In the genomic region with DNA sequence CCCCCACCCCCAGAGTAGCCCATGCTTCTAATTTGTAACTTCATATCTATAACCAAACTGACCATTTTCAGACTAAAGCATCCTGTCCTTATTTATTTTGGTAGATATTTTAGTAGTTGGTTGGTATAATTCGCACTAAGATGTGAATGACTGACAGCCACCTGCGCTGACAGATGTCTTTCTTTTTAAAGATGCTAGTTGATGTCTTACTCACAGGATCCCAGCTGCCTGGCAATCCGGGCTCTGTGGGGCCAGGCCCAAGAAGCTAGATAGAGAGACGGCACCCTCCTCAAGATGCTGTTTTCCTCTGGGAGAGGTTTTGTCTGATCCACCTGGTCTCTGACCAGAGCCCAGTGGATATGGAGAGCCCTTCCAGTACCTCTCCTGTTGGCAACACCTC, we compare ENCODE assay signal across 22 mouse cellular contexts. TPM values are rescaled to one million over a fixed set of nuclear protein-coding genes. Genes with fewer than 3 reads are reported as not detected.
DNase-seq lines count a peak whose midpoint lies in the region; ATAC-seq lines count a peak whose summit lies in the region.
"Had no signal": no experiment of that assay in that cellular context is flagged by ENCODE, and none has a peak within 500 bp of the region (broad histone marks: within the 10 kb centered on the region; RNA-seq: fewer than 3 reads in every experiment).

No protein-coding gene starts in this region.

- no peak overlapping the region for H3K9ac ChIP-seq in forebrain, embryonic 16.5 days (replicated peaks; ENCODE audit: low read depth, low read length)
- H3K9ac ChIP-seq in midbrain, embryonic 11.5 days (ENCODE audit: low read length), result no peak overlapping the region
- H3K9ac ChIP-seq in midbrain, embryonic 13.5 days (replicated peaks), result no peak overlapping the region
- H3K9ac ChIP-seq: embryonic facial prominence, embryonic 12.5 days; embryonic facial prominence, embryonic 15.5 days; forebrain, embryonic 15.5 days; hindbrain, embryonic 12.5 days; hindbrain, embryonic 15.5 days had no signal

- H3K27me3 ChIP-seq in forebrain, embryonic 16.5 days (replicated peaks; ENCODE audit: control insufficient read depth, insufficient read depth, low read length), result no peaks in the 10 kb centered on the region
- H3K27me3 ChIP-seq in forebrain, embryonic 10.5 days (ENCODE audit: poor library complexity, severe bottlenecking), result no peaks in the 10 kb centered on the region; the same call in 1 of the 2 replicates
- H3K27me3 ChIP-seq in midbrain, embryonic 11.5 days (ENCODE audit: control insufficient read depth, insufficient read depth, low read length), result no peaks in the 10 kb centered on the region
- H3K27me3 ChIP-seq in midbrain, embryonic 13.5 days, result no peaks in the 10 kb centered on the region
- H3K27me3 ChIP-seq: embryonic facial prominence, embryonic 12.5 days; forebrain, embryonic 15.5 days; hindbrain, embryonic 15.5 days had no signal

- 67% methylated on average over 4 of the region's 4 CpGs for WGBS in forebrain, embryonic 16.5 days
- 78% methylated on average over 4 of the region's 4 CpGs for WGBS in forebrain, embryonic 10.5 days
- 76% methylated on average over 4 of the region's 4 CpGs for WGBS in midbrain, embryonic 11.5 days
- 75% methylated on average over 4 of the region's 4 CpGs for WGBS in midbrain, embryonic 13.5 days

- ATAC-seq in forebrain, embryonic 16.5 days, result 0 out of 2 replicates have a peak, but pooled peaks have one; percentile 31
- no peak for ATAC-seq in midbrain, embryonic 11.5 days (ENCODE audit: low FRiP score)
- ATAC-seq in midbrain, embryonic 13.5 days, result no peak
- ATAC-seq: CD4-positive, CD25-positive, alpha-beta regulatory T cell, adult 4 months had no signal

- no peak overlapping the region for H3K4me3 ChIP-seq in forebrain, embryonic 16.5 days (replicated peaks; ENCODE audit: low read length)
- no peak overlapping the region for H3K4me3 ChIP-seq in forebrain, embryonic 10.5 days
- no peak overlapping the region for H3K4me3 ChIP-seq in midbrain, embryonic 11.5 days (ENCODE audit: low read depth, low read length)
- H3K4me3 ChIP-seq in midbrain, embryonic 13.5 days (replicated peaks), result no peak overlapping the region
- H3K4me3 ChIP-seq: embryonic facial prominence, embryonic 12.5 days; embryonic facial prominence, embryonic 15.5 days; forebrain, embryonic 15.5 days; gastrocnemius, adult 2 months; hindbrain, embryonic 12.5 days; hindbrain, embryonic 15.5 days had no signal

- H3K9me3 ChIP-seq in forebrain, embryonic 16.5 days (ENCODE audit: control insufficient read depth, low read length), result no peaks in the 10 kb centered on the region
- no peaks in the 10 kb centered on the region for H3K9me3 ChIP-seq in forebrain, embryonic 10.5 days
- H3K9me3 ChIP-seq in midbrain, embryonic 11.5 days (ENCODE audit: control insufficient read depth, low read length), result no peaks in the 10 kb centered on the region
- H3K9me3 ChIP-seq in midbrain, embryonic 13.5 days, result no peaks in the 10 kb centered on the region
- H3K9me3 ChIP-seq: embryonic facial prominence, embryonic 12.5 days; embryonic facial prominence, embryonic 15.5 days; forebrain, embryonic 15.5 days; hindbrain, embryonic 12.5 days; hindbrain, embryonic 15.5 days had no signal

- 0 out of 2 replicates have a peak, but pooled peaks cover 4% of the 10 kb centered on the region for H3K4me1 ChIP-seq in forebrain, embryonic 16.5 days (replicated peaks; ENCODE audit: control insufficient read depth, insufficient read depth, low read length)
- peaks cover 17% of the 10 kb centered on the region for H3K4me1 ChIP-seq in forebrain, embryonic 10.5 days
- H3K4me1 ChIP-seq in midbrain, embryonic 11.5 days (ENCODE audit: control insufficient read depth, insufficient read depth, low read length), result no peaks in the 10 kb centered on the region
- H3K4me1 ChIP-seq in midbrain, embryonic 13.5 days (replicated peaks), result no peaks in the 10 kb centered on the region
- H3K4me1 ChIP-seq: embryonic facial prominence, embryonic 15.5 days; hindbrain, embryonic 15.5 days had no signal

- no peak overlapping the region for H3K27ac ChIP-seq in forebrain, embryonic 16.5 days (ENCODE audit: low read length)
- H3K27ac ChIP-seq in forebrain, embryonic 10.5 days, result no peak overlapping the region
- H3K27ac ChIP-seq in midbrain, embryonic 11.5 days (ENCODE audit: low read depth, low read length), result no peak overlapping the region
- no peak overlapping the region for H3K27ac ChIP-seq in midbrain, embryonic 13.5 days
- H3K27ac ChIP-seq: embryonic facial prominence, embryonic 12.5 days; embryonic facial prominence, embryonic 15.5 days; forebrain, embryonic 15.5 days; gastrocnemius, adult 2 months; hindbrain, embryonic 12.5 days; hindbrain, embryonic 15.5 days had no signal

- no peak overlapping the region for H3K4me2 ChIP-seq in forebrain, embryonic 16.5 days (ENCODE audit: low read length)
- no peak overlapping the region for H3K4me2 ChIP-seq in midbrain, embryonic 11.5 days
- H3K4me2 ChIP-seq in midbrain, embryonic 13.5 days (replicated peaks), result no peak overlapping the region
- H3K4me2 ChIP-seq: embryonic facial prominence, embryonic 12.5 days; embryonic facial prominence, embryonic 15.5 days; forebrain, embryonic 15.5 days; heart, embryonic 11.5 days; hindbrain, embryonic 12.5 days; hindbrain, embryonic 15.5 days had no signal

- DNase-seq in forebrain, embryonic 10.5 days (ENCODE audit: extremely low spot score, low spot score), result no peak
- DNase-seq in layer of hippocampus, adult 18-20 months (ENCODE audit: low spot score in 2 of 2), result peak; percentile 42 to 60
- DNase-seq in layer of hippocampus, postnatal 25 days (ENCODE audit: extremely low spot score in 1 of 2, low spot score in 1 of 2), result no peak
- DNase-seq in midbrain, embryonic 11.5 days (ENCODE audit: low spot score, missing footprints), result peak; percentile 39
- no peak for DNase-seq in adrenal gland, adult (ENCODE audit: inconsistent age in 2 of 2, low spot score in 1 of 2)
- DNase-seq: adrenal gland, adult 8-10 months; adrenal gland, postnatal 25 days; gastrocnemius, postnatal 14 days; heart, adult 11 months had no signal

- H3K36me3 ChIP-seq in forebrain, embryonic 16.5 days (ENCODE audit: control insufficient read depth, insufficient read depth), result no peaks in the 10 kb centered on the region
- H3K36me3 ChIP-seq in forebrain, embryonic 10.5 days (replicated peaks), result no peaks in the 10 kb centered on the region
- no peaks in the 10 kb centered on the region for H3K36me3 ChIP-seq in midbrain, embryonic 11.5 days (ENCODE audit: control insufficient read depth, insufficient read depth, low read length)
- H3K36me3 ChIP-seq in midbrain, embryonic 13.5 days, result no peaks in the 10 kb centered on the region
- H3K36me3 ChIP-seq: embryonic facial prominence, embryonic 12.5 days; embryonic facial prominence, embryonic 15.5 days; forebrain, embryonic 15.5 days; hindbrain, embryonic 12.5 days; hindbrain, embryonic 15.5 days had no signal

RNA-seq across cellular contexts. Expression of a gene that starts 11.7 kb away (rescaled TPM):
- 17.1 and 24.3 TPM in 2 replicates for polyA plus RNA-seq in forebrain, embryonic 16.5 days (2015; fragmentation: Nextera tagmentation; extraction: Ambion mirVana)
- 8.6 and 9.5 TPM in 2 replicates for polyA plus RNA-seq in forebrain, embryonic 10.5 days (2016; fragmentation: Nextera tagmentation; extraction: Ambion mirVana)
- 100 to 1,000 TPM in 1 of 2 experiments, 10 to 100 TPM in 1; 90.4 to 104 TPM for total RNA-seq in layer of hippocampus, adult 18-20 months (2021)
- total RNA-seq in layer of hippocampus, postnatal 25 days (2021), result 100 to 1,000 TPM in 1 of 2 experiments, 10 to 100 TPM in 1; 82.9 to 105 TPM
- 3.3 and 4.4 TPM in 2 replicates for polyA plus RNA-seq in midbrain, embryonic 11.5 days (2014; fragmentation: Nextera tagmentation; extraction: Ambion mirVana)
- 14.8 and 18.9 TPM in 2 replicates for polyA plus RNA-seq in midbrain, embryonic 13.5 days (2015; fragmentation: Nextera tagmentation; extraction: Ambion mirVana)
- total RNA-seq: common myeloid progenitor, adult 5-6 weeks; MEL had no signal
- polyA plus RNA-seq: C2C12; CD4-positive, CD25-positive, alpha-beta regulatory T cell, adult 4 months had no signal

Comparison
In these comparisons a context has a peak if more than half of its experiments do, and no peak if none do; other contexts are left out.
1. DNase-seq: peak in layer of hippocampus, adult 18-20 months (2 of 2) and midbrain, embryonic 11.5 days (single experiment); none in forebrain, embryonic 10.5 days (single experiment), layer of hippocampus, postnatal 25 days (0 of 2) and adrenal gland, adult (0 of 2).